Mouse (Mus musculus): ENCODE measurements around the gene Vezt. TPM values are rescaled to one million over a fixed set of nuclear protein-coding genes. Genes with fewer than 3 reads are reported as not detected.
A peak's percentile ranks its signal among the peaks of the same experiment; 100 is the strongest.

The Vezt gene
- total and polyA plus RNA-seq, 3 experiments = 9.5 to 13.5 TPM; not detected in 1

DNA sequence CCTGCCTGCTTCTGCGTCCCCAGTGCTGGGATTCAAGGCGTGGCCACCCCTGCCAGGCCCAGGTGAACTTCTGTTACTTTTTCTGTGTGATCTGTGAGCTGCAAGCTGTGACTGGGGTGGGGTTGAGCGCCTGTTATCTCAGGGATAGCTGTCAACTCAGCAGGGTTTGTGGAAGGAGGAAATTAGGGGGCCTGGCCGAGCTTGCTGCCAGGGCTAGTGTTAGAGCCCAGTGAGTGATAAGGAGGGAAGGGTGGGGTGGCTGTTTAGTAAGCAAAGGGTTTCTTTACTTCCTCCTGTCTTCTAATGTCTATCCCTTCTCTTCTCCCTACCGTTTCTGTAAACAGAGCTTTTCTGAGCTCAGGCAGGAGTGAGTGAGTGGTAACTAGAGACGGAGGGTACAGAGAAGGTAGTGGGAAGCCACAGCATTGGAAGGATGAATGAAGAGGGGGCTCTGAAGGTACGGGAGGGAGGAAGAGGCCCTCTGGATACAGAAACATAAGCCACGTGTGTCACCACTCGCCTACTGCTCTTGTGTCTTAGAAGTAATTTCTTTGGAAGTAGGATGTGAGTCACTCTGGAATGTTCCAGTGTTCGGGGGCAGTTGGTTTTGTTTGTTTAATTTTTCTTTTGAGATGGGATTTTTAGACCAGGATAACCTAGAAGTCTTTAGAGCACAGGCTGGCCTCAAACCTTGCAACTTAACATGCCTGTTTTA lies 12.4 kb upstream of the Vezt start (continued):
- TF ChIP-seq BHLHE40 (IDR thresholded peaks at IDR 0.05; ENCODE audit: borderline replicate concordance, low read depth, low read length) (no peak), MAX (IDR thresholded peaks at IDR 0.05; ENCODE audit: low read length) (peak; percentile 50; the same call in 1 of the 2 replicates), ELF1 (IDR thresholded peaks at IDR 0.05; ENCODE audit: low read depth, low read length) (0 out of 2 replicates have a peak, but pooled peaks have one; percentile 40), CTCF (IDR thresholded peaks at IDR 0.05 in 2 of 3, conservative IDR thresholded peaks at IDR 0.05 in 1 of 3; ENCODE audit: control insufficient read depth in 1 of 3, insufficient read depth in 1 of 3, low read depth in 2 of 3, low read length in 3 of 3, poor library complexity in 1 of 3, severe bottlenecking in 1 of 3) (no peak), NELFE (IDR thresholded peaks at IDR 0.05; ENCODE audit: low read depth, low read length) (no peak), JUND (IDR thresholded peaks at IDR 0.05; ENCODE audit: low read depth, low read length) (no peak), ZNF384 (IDR thresholded peaks at IDR 0.05; ENCODE audit: low read depth, low read length) (no peak), TAL1 (IDR thresholded peaks at IDR 0.05; ENCODE audit: low read length) (peak; percentile 27; the same call in 1 of the 2 replicates), ZC3H11A (IDR thresholded peaks at IDR 0.05; ENCODE audit: low read depth, low read length) (no peak), MYC (IDR thresholded peaks at IDR 0.05; ENCODE audit: low read depth, low read length) (peak; percentile 65), ZMIZ1 (IDR thresholded peaks at IDR 0.05; ENCODE audit: low read depth, low read length) (no peak), USF2 (IDR thresholded peaks at IDR 0.05; ENCODE audit: borderline replicate concordance in 1 of 2, insufficient read depth in 1 of 2, low read depth in 1 of 2, low read length in 2 of 2) (no peak)

DNA sequence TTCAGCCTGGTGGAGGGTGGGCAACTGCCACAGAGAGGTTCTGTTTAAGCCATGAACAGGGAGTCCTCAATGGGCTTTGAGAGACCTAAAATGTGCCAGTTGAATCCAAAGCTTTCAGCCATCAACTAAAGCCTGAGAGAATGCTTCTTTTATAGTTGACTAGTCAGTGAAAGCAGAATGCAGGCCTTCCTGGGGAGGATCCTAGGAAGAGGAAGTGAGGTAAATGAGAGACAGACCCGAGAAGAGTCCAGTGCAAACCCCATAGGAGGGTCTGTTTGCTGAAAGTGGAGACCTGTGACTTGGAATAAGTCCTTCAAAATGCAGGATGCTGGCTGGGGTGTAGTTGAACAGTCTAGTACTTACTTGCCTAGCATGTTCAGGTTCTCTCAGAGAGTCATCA lies 11.4 kb upstream of the Vezt start:
- Histone ChIP-seq H3K27me3 (ENCODE audit: control insufficient read depth in 1 of 2, insufficient read depth in 2 of 2, low read length in 2 of 2) (no peaks in the 10 kb centered on the region), H3K27ac (ENCODE audit: control insufficient read depth, low read depth, low read length) (peak overlapping the region; percentile 74), H3K79me2 (ENCODE audit: control insufficient read depth, insufficient read depth, low read length, poor library complexity) (no peaks in the 10 kb centered on the region), H3K36me3 (ENCODE audit: control insufficient read depth in 1 of 2, insufficient read depth in 2 of 2, low read length in 2 of 2) (peaks cover 0 to 15% of the 10 kb centered on the region in 2 experiments; a peak in 2 of 4 replicates), H3K4me1 (ENCODE audit: control insufficient read depth in 1 of 2, insufficient read depth in 2 of 2, low read length in 2 of 2) (peaks cover 6 to 22% of the 10 kb centered on the region in 2 experiments), H3K4me3 (ENCODE audit: control insufficient read depth in 1 of 2, insufficient read depth in 1 of 2, low read depth in 2 of 2, low read length in 2 of 2) (peak overlapping the region; percentile 20 to 39), H3K9ac (ENCODE audit: control insufficient read depth, low read depth, low read length, poor library complexity, severe bottlenecking) (peak overlapping the region; percentile 55), H3K9me3 (replicated peaks; ENCODE audit: insufficient read depth, low read length) (no peaks in the 10 kb centered on the region)
- TF ChIP-seq CHD2 (IDR thresholded peaks at IDR 0.05; ENCODE audit: low read length) (no peak), MAZ (IDR thresholded peaks at IDR 0.05; ENCODE audit: low read depth, low read length) (no peak), NELFE (IDR thresholded peaks at IDR 0.05; ENCODE audit: low read depth, low read length) (peak; percentile 19; the same call in 1 of the 2 replicates), USF2 (IDR thresholded peaks at IDR 0.05; ENCODE audit: borderline replicate concordance in 1 of 2, insufficient read depth in 1 of 2, low read depth in 1 of 2, low read length in 2 of 2) (no peak), HCFC1 (IDR thresholded peaks at IDR 0.05; ENCODE audit: low read depth, low read length) (peak; percentile 63), TBP (IDR thresholded peaks at IDR 0.05; ENCODE audit: low read depth, low read length) (0 out of 2 replicates have a peak, but pooled peaks have one; percentile 20)
- DNase-seq (ENCODE audit: low read depth, low spot score) = peak; percentile 70

DNA sequence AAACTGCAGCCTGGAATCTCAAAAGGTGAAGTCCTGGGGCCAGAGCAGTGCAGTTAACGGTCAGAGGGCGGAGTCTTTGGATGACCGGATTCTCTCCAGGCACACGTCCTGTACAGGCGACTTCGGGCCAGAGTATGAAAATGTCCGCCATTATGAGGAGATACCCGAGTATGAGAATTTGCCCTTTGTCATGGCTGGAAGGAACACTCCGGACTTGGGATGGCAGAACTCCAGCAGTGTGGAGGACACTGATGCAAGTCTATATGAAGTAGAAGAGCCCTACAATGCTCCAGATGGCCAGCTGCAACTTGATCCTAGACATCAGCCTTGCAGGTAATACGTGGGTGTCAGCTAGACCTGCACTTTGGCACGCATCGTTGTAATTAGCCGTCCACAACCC lies 9.7 kb upstream of the Vezt start:
- Histone ChIP-seq H3K9me3 (replicated peaks; ENCODE audit: insufficient read depth, low read length) (no peaks in the 10 kb centered on the region), H3K27me3 (ENCODE audit: control insufficient read depth in 1 of 2, insufficient read depth in 2 of 2, low read length in 2 of 2) (no peaks in the 10 kb centered on the region), H3K4me3 (ENCODE audit: control insufficient read depth in 1 of 2, insufficient read depth in 1 of 2, low read depth in 2 of 2, low read length in 2 of 2) (no peak overlapping the region), H3K36me3 (ENCODE audit: control insufficient read depth in 1 of 2, insufficient read depth in 2 of 2, low read length in 2 of 2) (peaks cover 0 to 15% of the 10 kb centered on the region in 2 experiments; a peak in 2 of 4 replicates), H3K27ac (ENCODE audit: control insufficient read depth, low read depth, low read length) (no peak overlapping the region), H3K9ac (ENCODE audit: control insufficient read depth, low read depth, low read length, poor library complexity, severe bottlenecking) (no peak overlapping the region), H3K4me1 (ENCODE audit: control insufficient read depth in 1 of 2, insufficient read depth in 2 of 2, low read length in 2 of 2) (peaks cover 6 to 22% of the 10 kb centered on the region in 2 experiments), H3K79me2 (ENCODE audit: control insufficient read depth, insufficient read depth, low read length, poor library complexity) (no peaks in the 10 kb centered on the region)
- no peak for DNase-seq (ENCODE audit: low read depth, low spot score)
- no peak for TF ChIP-seq MYB (IDR thresholded peaks at IDR 0.05; ENCODE audit: low read depth, low read length)
- TF ChIP-seq NELFE (IDR thresholded peaks at IDR 0.05; ENCODE audit: low read depth, low read length) = no peak
- TF ChIP-seq MXI1 (IDR thresholded peaks at IDR 0.05; ENCODE audit: low read depth, low read length) = no peak
- TF ChIP-seq KAT2A (conservative IDR thresholded peaks at IDR 0.05; ENCODE audit: low read depth, low read length) = no peak
- no peak for TF ChIP-seq MAX (IDR thresholded peaks at IDR 0.05; ENCODE audit: low read length)
- no peak for TF ChIP-seq BHLHE40 (IDR thresholded peaks at IDR 0.05; ENCODE audit: borderline replicate concordance, low read depth, low read length)
- TF ChIP-seq E2F4 (IDR thresholded peaks at IDR 0.05; ENCODE audit: borderline replicate concordance, low read depth, low read length) = no peak
- TF ChIP-seq TBP (IDR thresholded peaks at IDR 0.05; ENCODE audit: low read depth, low read length) = no peak
- TF ChIP-seq CTCF (IDR thresholded peaks at IDR 0.05 in 2 of 3, conservative IDR thresholded peaks at IDR 0.05 in 1 of 3; ENCODE audit: control insufficient read depth in 1 of 3, insufficient read depth in 1 of 3, low read depth in 2 of 3, low read length in 3 of 3, poor library complexity in 1 of 3, severe bottlenecking in 1 of 3) = no peak
- TF ChIP-seq TAL1 (IDR thresholded peaks at IDR 0.05; ENCODE audit: low read length) = no peak
- TF ChIP-seq MAZ (IDR thresholded peaks at IDR 0.05; ENCODE audit: low read depth, low read length) = no peak
- no peak for TF ChIP-seq EP300 (IDR thresholded peaks at IDR 0.05; ENCODE audit: low read depth in 1 of 2, low read length in 2 of 2)
- no peak for TF ChIP-seq SMC3 (IDR thresholded peaks at IDR 0.05; ENCODE audit: low read depth, low read length)
- no peak for TF ChIP-seq NRF1 (IDR thresholded peaks at IDR 0.05; ENCODE audit: insufficient read depth, low read depth, low read length, poor library complexity, severe bottlenecking)
- TF ChIP-seq MAFK (IDR thresholded peaks at IDR 0.05; ENCODE audit: borderline replicate concordance, low read depth, low read length) = no peak
- no peak for TF ChIP-seq POLR2AphosphoS2 (IDR thresholded peaks at IDR 0.05; ENCODE audit: low read length)
- TF ChIP-seq RCOR1 (IDR thresholded peaks at IDR 0.05; ENCODE audit: low read depth, low read length) = no peak
